ENCODE assay signal across 8 mouse cellular contexts in genomic region chr11:77872236-77872635, GRCm38 (mm10). TPM values are rescaled to one million over a fixed set of nuclear protein-coding genes. Genes with fewer than 3 reads are reported as not detected.
DNase-seq lines count a peak whose midpoint lies in the region; ATAC-seq lines count a peak whose summit lies in the region.
"Had no signal": no experiment of that assay in that cellular context is flagged by ENCODE, and none has a peak within 500 bp of the region (broad histone marks: within the 10 kb centered on the region; RNA-seq: fewer than 3 reads in every experiment).

No protein-coding gene starts in this region.

- H3K9ac ChIP-seq in forebrain, embryonic 13.5 days = peak overlapping the region; percentile 46
- 0 out of 2 replicates have a peak overlapping the region, but pooled peaks have one; percentile 6 for H3K9ac ChIP-seq in limb, embryonic 12.5 days (replicated peaks)
- H3K9ac ChIP-seq: lung, embryonic 15.5 days had no signal

- no peaks in the 10 kb centered on the region for H3K9me3 ChIP-seq in forebrain, embryonic 13.5 days (replicated peaks)
- no peaks in the 10 kb centered on the region for H3K9me3 ChIP-seq in limb, embryonic 12.5 days
- H3K9me3 ChIP-seq: lung, embryonic 15.5 days had no signal

- H3K36me3 ChIP-seq in forebrain, embryonic 13.5 days (ENCODE audit: poor library complexity, severe bottlenecking) = no peaks in the 10 kb centered on the region
- no peaks in the 10 kb centered on the region for H3K36me3 ChIP-seq in limb, embryonic 12.5 days
- H3K36me3 ChIP-seq: lung, embryonic 15.5 days had no signal

- peak; percentile 22; the same call in 1 of the 2 replicates for ATAC-seq in forebrain, embryonic 13.5 days
- no peak for ATAC-seq in limb, embryonic 12.5 days (ENCODE audit: insufficient number of reproducible peaks, insufficient read depth, low FRiP score, low TSS enrichment, low read depth)
- no peak for ATAC-seq in megakaryocyte progenitor cell, adult 5-6 weeks (replicated peaks; ENCODE audit: poor library complexity)
- ATAC-seq in CD4-positive, CD25-positive, alpha-beta regulatory T cell, adult 4 months = no peak

- H3K27me3 ChIP-seq in forebrain, embryonic 13.5 days = peaks cover 4% of the 10 kb centered on the region; the same call in 1 of the 2 replicates
- peaks cover 55% of the 10 kb centered on the region for H3K27me3 ChIP-seq in limb, embryonic 12.5 days
- H3K27me3 ChIP-seq: lung, embryonic 15.5 days had no signal

- H3K4me3 ChIP-seq in forebrain, embryonic 13.5 days = no peak overlapping the region
- H3K4me3 ChIP-seq in limb, embryonic 12.5 days (replicated peaks) = peak overlapping the region; percentile 5; the same call in 1 of the 2 replicates
- H3K4me3 ChIP-seq: lung, embryonic 15.5 days had no signal

- H3K27ac ChIP-seq in forebrain, embryonic 13.5 days = peak overlapping the region; percentile 86
- no peak overlapping the region for H3K27ac ChIP-seq in limb, embryonic 12.5 days
- H3K27ac ChIP-seq: lung, embryonic 15.5 days had no signal

- peak overlapping the region; percentile 36 for H3K4me2 ChIP-seq in forebrain, embryonic 13.5 days
- H3K4me2 ChIP-seq in limb, embryonic 12.5 days = peak overlapping the region; percentile 44
- H3K4me2 ChIP-seq: lung, embryonic 15.5 days had no signal

- DNase-seq in ES-CJ7 (ENCODE audit: low read depth, low spot score) = peak; percentile 64
- DNase-seq in Muller cell, postnatal 12 days (ENCODE audit: inconsistent ontology term) = peak; percentile 33
- DNase-seq in right cerebral cortex, postnatal 4 days = peak; percentile 61

- H3K4me1 ChIP-seq in forebrain, embryonic 13.5 days = peaks cover 90% of the 10 kb centered on the region
- peaks cover 42% of the 10 kb centered on the region for H3K4me1 ChIP-seq in limb, embryonic 12.5 days (replicated peaks)

- WGBS in forebrain, embryonic 13.5 days = 7% methylated on average over 11 of the region's 11 CpGs
- WGBS in limb, embryonic 12.5 days = 1% methylated on average over 11 of the region's 11 CpGs

RNA-seq across cellular contexts. Expression of gene Pipox, which starts 21.7 kb away (rescaled TPM):
- polyA plus RNA-seq in forebrain, embryonic 13.5 days (2015; fragmentation: Nextera tagmentation; extraction: Ambion mirVana) = 12.7 and 15.1 TPM in 2 replicates
- polyA plus RNA-seq in limb, embryonic 12.5 days (2016; fragmentation: Nextera tagmentation; extraction: Ambion mirVana) = 0.41 and 0.66 TPM in 2 replicates
- not detected in 2 replicates for total RNA-seq in megakaryocyte progenitor cell, adult 5-6 weeks (2015)
- 0.17 and 0.44 TPM in 2 replicates for total RNA-seq in megakaryocyte progenitor cell, adult 5-6 weeks (2017)
- polyA plus RNA-seq in CD4-positive, CD25-positive, alpha-beta regulatory T cell, adult 4 months (2017; shearing (Covaris generic)) = 1 to 10 TPM in 1 of 2 experiments, under 1 TPM in 1; 0.19 to 2.2 TPM

RNA-seq across cellular contexts. Expression of gene Sez6, which starts 58.4 kb away (rescaled TPM):
- 141 and 165 TPM in 2 replicates for polyA plus RNA-seq in forebrain, embryonic 13.5 days (2015; fragmentation: Nextera tagmentation; extraction: Ambion mirVana)
- 0.06 TPM in 1 of 2 replicates, not detected in the other for polyA plus RNA-seq in limb, embryonic 12.5 days (2016; fragmentation: Nextera tagmentation; extraction: Ambion mirVana)
- total RNA-seq in megakaryocyte progenitor cell, adult 5-6 weeks (2015) = not detected in 2 replicates
- not detected in 2 replicates for total RNA-seq in megakaryocyte progenitor cell, adult 5-6 weeks (2017)
- not detected for polyA plus RNA-seq in CD4-positive, CD25-positive, alpha-beta regulatory T cell, adult 4 months (2017; shearing (Covaris generic))

Comparison
In these comparisons a context has a peak if more than half of its experiments do, and no peak if none do; other contexts are left out.
1. RNA of gene Sez6, which starts 58.4 kb away (polyA plus RNA-seq): 141 to 165 TPM in forebrain, embryonic 13.5 days; 0.06 TPM in limb, embryonic 12.5 days and not detected in CD4-positive, CD25-positive, alpha-beta regulatory T cell, adult 4 months; every median in the first group is over 100 times any median in the second.
2. Peak in every context shown above with its lines, with median percentiles within 50 percentile points of each other: DNase-seq.